Mouse (Mus musculus) G1E (cell line): ENCODE results near the gene Exoc6. TPM values are rescaled to one million over a fixed set of nuclear protein-coding genes. Genes with fewer than 3 reads are reported as not detected.

Source experiments
- ATAC-seq: 2 replicates; pipeline ENCODE4 v1.8.0; 2016; ENCODE audit warnings: mild to moderate bottlenecking; ENCODE audit not compliant: insufficient number of reproducible peaks, poor library complexity, low FRiP score, severe bottlenecking; ENCODE audit errors: extremely low read depth
- DNase-seq: peaks from one replicate; pipeline ENCODE4 v3.0.0; 2012; ENCODE audit warnings: low spot score
- H3K27me3 ChIP-seq: 2 replicates; pipeline ENCODE4 v1.6.1; 2012; ENCODE audit warnings: mild to moderate bottlenecking, low read length, inconsistent platforms; ENCODE audit not compliant: insufficient read depth
- H3K36me3 ChIP-seq: replicated peaks from 2 replicates; pipeline ENCODE3; 2012; ENCODE audit warnings: mild to moderate bottlenecking, inconsistent platforms
- H3K4me1 ChIP-seq: 2 replicates; pipeline ENCODE4 v1.6.1; 2012; ENCODE audit warnings: low read depth, low read length, inconsistent platforms, mixed read lengths; ENCODE audit not compliant: insufficient read depth
- H3K4me3 ChIP-seq: 2 replicates; pipeline ENCODE4 v1.5.1; 2012; ENCODE audit warnings: low read depth, mild to moderate bottlenecking, inconsistent platforms, low read length, moderate library complexity, mixed read lengths
- H3K9me3 ChIP-seq: replicated peaks from 2 replicates; pipeline ENCODE4 v1.6.1; 2012; ENCODE audit warnings: inconsistent platforms
- CTCF ChIP-seq: IDR thresholded peaks from 2 replicates; pipeline ENCODE4 v1.5.1; 2012; ENCODE audit warnings: low read depth, low read length, inconsistent platforms, mixed read lengths
- GATA1 ChIP-seq: IDR thresholded peaks from 2 replicates; pipeline ENCODE4 v1.6.1; 2012; ENCODE audit warnings: borderline replicate concordance, low read length, inconsistent platforms, mixed read lengths
- GATA2 ChIP-seq: IDR thresholded peaks from 2 replicates; pipeline ENCODE4 v1.6.1; 2012; ENCODE audit warnings: low read depth, low read length, inconsistent platforms, borderline replicate concordance
- POLR2AphosphoS5 ChIP-seq: IDR thresholded peaks from 2 replicates; pipeline ENCODE4 v1.6.1; 2012; ENCODE audit warnings: low read depth, low read length, inconsistent platforms; ENCODE audit not compliant: insufficient replicate concordance
- TAL1 ChIP-seq: conservative IDR thresholded peaks from 2 replicates; pipeline ENCODE4 v1.6.1; 2012; ENCODE audit warnings: low read depth, low read length, inconsistent platforms, mixed read lengths
- polyA plus RNA-seq: library from polyadenylated mRNA; stranded (reverse); fragments of >175 nt; gene quantifications from 2 replicates; pipeline ENCODE4 v1.2.3, GENCODE M21; 2012
- total RNA-seq, 2 experiments: library from RNA; stranded (forward) in 1 of 2; stranded (reverse) in 1 of 2; fragments of 200-1000 nt in 1 of 2; fragments of >200 nt in 1 of 2; fragmentation: Nextera tagmentation in 1 of 2; gene quantifications; 2 replicates each; pipeline ENCODE4 v1.2.3; 2014 to 2017

Gene Exoc6
- total and polyA plus RNA-seq, 3 experiments: 26.0 to 117 (median 92.8) TPM

- H3K4me1 ChIP-seq: no peaks in the 10 kb centered on the region
- peaks cover 59% of the 10 kb centered on the region for H3K36me3 ChIP-seq
- H3K4me3 ChIP-seq: no peak overlapping the region
- DNase-seq: no peak
- H3K27me3 ChIP-seq: no peaks in the 10 kb centered on the region
- H3K9me3 ChIP-seq: no peaks in the 10 kb centered on the region
- ATAC-seq: no peak
- TF ChIP-seq CTCF (no peak), GATA1 (no peak), POLR2AphosphoS5 (no peak), TAL1 (no peak), GATA2 (no peak)
These were observed 64.9 kb downstream of the Exoc6 start for GRCm38 (mm10) chr19:37615039-37615630.

GRCm38 (mm10) chr19:37647994-37648393, 97.8 kb downstream of the Exoc6 start:
- Histone ChIP-seq H3K4me1 (no peaks in the 10 kb centered on the region), H3K9me3 (no peaks in the 10 kb centered on the region), H3K36me3 (peaks cover 72% of the 10 kb centered on the region), H3K27me3 (no peaks in the 10 kb centered on the region), H3K4me3 (no peak overlapping the region)
- no peak for TF ChIP-seq CTCF
- no peak for TF ChIP-seq GATA1
- TF ChIP-seq GATA2: no peak
- no peak for TF ChIP-seq TAL1
- TF ChIP-seq POLR2AphosphoS5: no peak
- ATAC-seq: no peak
- no peak for DNase-seq

GRCm38 (mm10) chr19:37650526-37650925, 100.3 kb downstream of the Exoc6 start:
- H3K9me3 ChIP-seq: no peaks in the 10 kb centered on the region
- H3K36me3 ChIP-seq: peaks cover 73% of the 10 kb centered on the region
- no peak for TF ChIP-seq GATA2
- no peak for TF ChIP-seq POLR2AphosphoS5
- TF ChIP-seq CTCF: no peak
- TF ChIP-seq GATA1: no peak
- TF ChIP-seq TAL1: no peak
- H3K4me1 ChIP-seq: no peaks in the 10 kb centered on the region
- no peaks in the 10 kb centered on the region for H3K27me3 ChIP-seq
- ATAC-seq (no peak), DNase-seq (no peak)
- no peak overlapping the region for H3K4me3 ChIP-seq

GRCm38 (mm10) chr19:37654012-37654411, 103.8 kb downstream of the Exoc6 start:
- Histone ChIP-seq H3K4me1 (0 out of 2 replicates have a peak, but pooled peaks cover 2% of the 10 kb centered on the region), H3K9me3 (no peaks in the 10 kb centered on the region), H3K36me3 (peaks cover 74% of the 10 kb centered on the region), H3K27me3 (no peaks in the 10 kb centered on the region), H3K4me3 (no peak overlapping the region)
- ATAC-seq (no peak), DNase-seq (no peak)
- TF ChIP-seq GATA1: no peak
- TF ChIP-seq CTCF: no peak
- TF ChIP-seq TAL1: no peak
- no peak for TF ChIP-seq GATA2
- no peak for TF ChIP-seq POLR2AphosphoS5

GRCm38 (mm10) chr19:37656441-37656840, 106.2 kb downstream of the Exoc6 start:
- H3K36me3 ChIP-seq: peaks cover 72% of the 10 kb centered on the region
- H3K4me3 ChIP-seq: no peak overlapping the region
- 0 out of 2 replicates have a peak, but pooled peaks cover 2% of the 10 kb centered on the region for H3K4me1 ChIP-seq
- no peaks in the 10 kb centered on the region for H3K9me3 ChIP-seq
- no peak for DNase-seq
- TF ChIP-seq GATA1 (no peak), GATA2 (no peak), TAL1 (no peak), CTCF (no peak), POLR2AphosphoS5 (no peak)
- no peak for ATAC-seq
- no peaks in the 10 kb centered on the region for H3K27me3 ChIP-seq

- no peak for TF ChIP-seq TAL1
- no peak for TF ChIP-seq GATA2
- TF ChIP-seq POLR2AphosphoS5: no peak
- TF ChIP-seq CTCF: no peak
- TF ChIP-seq GATA1: no peak
- no peaks in the 10 kb centered on the region for H3K27me3 ChIP-seq
- peaks cover 34% of the 10 kb centered on the region for H3K4me1 ChIP-seq
- H3K4me3 ChIP-seq: no peak overlapping the region
- DNase-seq: no peak
- H3K36me3 ChIP-seq: peaks cover 75% of the 10 kb centered on the region
- H3K9me3 ChIP-seq: no peaks in the 10 kb centered on the region
- no peak for ATAC-seq
These were observed 115.0 kb downstream of the Exoc6 start for GRCm38 (mm10) chr19:37665256-37665655.
